Mouse (Mus musculus): ENCODE measurements around the gene Agpat1. TPM values are rescaled to one million over a fixed set of nuclear protein-coding genes. Genes with fewer than 3 reads are reported as not detected.
A peak's percentile ranks its signal among the peaks of the same experiment; 100 is the strongest.

Gene Agpat1
- polyA plus RNA-seq, 2 experiments: 53.3 to 150 TPM

DNA sequence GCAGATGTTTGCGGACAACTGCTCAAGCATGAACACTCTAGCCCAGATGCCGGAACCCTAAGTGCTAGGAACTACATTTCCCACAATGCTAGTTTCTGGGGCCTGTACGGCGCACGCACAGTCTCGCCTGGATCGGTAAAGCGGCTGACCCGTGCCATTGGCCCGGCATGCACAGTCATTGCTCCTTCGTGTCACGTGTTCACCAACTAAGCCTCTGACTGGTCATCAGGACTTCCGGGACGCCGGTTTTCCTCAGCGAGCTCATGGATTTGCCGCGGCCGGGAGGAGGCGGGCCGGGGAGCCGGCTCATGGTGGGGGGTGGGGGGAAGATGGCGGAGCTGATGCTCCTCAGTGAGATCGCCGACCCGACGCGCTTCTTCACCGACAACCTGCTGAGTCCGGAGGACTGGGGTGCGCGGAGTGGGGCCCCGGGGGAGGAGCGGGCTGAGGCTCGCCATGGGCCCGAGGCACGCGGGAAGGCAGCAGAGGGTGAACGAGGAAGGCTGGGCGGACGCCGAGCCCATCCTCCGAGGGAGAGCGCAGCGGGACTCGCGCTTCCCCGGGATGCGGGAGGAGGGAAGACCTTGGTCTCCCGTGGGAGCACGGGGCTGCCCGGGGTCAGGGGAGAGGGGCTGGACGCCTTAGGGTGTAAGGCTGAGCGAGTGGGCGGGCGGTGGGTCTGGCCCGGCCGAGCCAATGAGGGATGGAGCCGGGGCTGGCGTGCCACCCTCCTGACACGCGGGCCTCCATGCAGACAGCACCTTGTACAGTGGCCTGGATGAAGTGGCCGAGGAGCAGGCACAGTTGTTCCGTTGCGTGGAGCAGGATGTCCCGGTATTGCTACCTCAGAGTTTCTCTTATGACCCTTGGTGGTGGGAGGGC, 43.1 kb downstream of the Agpat1 start, which contains the start of gene Atf6b:
TSS of gene Atf6b (plus strand) at position 241 of the 882 bp plus-strand sequence.
- no peaks in the 10 kb centered on the region for H3K27me3 ChIP-seq (ENCODE audit: control insufficient read depth, insufficient read depth, low read length)
- WGBS: under 1% methylated on average over 65 of the region's 66 CpGs
- H3K4me3 ChIP-seq (replicated peaks; ENCODE audit: low read length): peak within 1 kb of the TSS; percentile 97
- H3K27ac ChIP-seq (replicated peaks; ENCODE audit: low read depth, low read length): no peak within 1 kb of the TSS
- no peaks in the 10 kb centered on the region for H3K9me3 ChIP-seq (ENCODE audit: control insufficient read depth, low read length)
- H3K9ac ChIP-seq (ENCODE audit: low read depth, low read length, severe bottlenecking): peak within 1 kb of the TSS; percentile 87
- ATAC-seq (ENCODE audit: low FRiP score, low read depth) (peak; percentile 95), DNase-seq (ENCODE audit: low spot score) (peak; percentile 99)
- H3K4me1 ChIP-seq (ENCODE audit: control insufficient read depth, insufficient read depth, low read length): peaks cover 11% of the 10 kb centered on the region
- H3K4me2 ChIP-seq (replicated peaks; ENCODE audit: low read depth, low read length, severe bottlenecking): peak within 1 kb of the TSS; percentile 86
- H3K36me3 ChIP-seq (ENCODE audit: control insufficient read depth, insufficient read depth, low read length): peaks cover 43% of the 10 kb centered on the region
- TF ChIP-seq POLR2A (IDR thresholded peaks at IDR 0.05; ENCODE audit: borderline replicate concordance, extremely low read depth, insufficient read depth, insufficient read length): peak; percentile 74; the same call in 1 of the 2 replicates

DNA sequence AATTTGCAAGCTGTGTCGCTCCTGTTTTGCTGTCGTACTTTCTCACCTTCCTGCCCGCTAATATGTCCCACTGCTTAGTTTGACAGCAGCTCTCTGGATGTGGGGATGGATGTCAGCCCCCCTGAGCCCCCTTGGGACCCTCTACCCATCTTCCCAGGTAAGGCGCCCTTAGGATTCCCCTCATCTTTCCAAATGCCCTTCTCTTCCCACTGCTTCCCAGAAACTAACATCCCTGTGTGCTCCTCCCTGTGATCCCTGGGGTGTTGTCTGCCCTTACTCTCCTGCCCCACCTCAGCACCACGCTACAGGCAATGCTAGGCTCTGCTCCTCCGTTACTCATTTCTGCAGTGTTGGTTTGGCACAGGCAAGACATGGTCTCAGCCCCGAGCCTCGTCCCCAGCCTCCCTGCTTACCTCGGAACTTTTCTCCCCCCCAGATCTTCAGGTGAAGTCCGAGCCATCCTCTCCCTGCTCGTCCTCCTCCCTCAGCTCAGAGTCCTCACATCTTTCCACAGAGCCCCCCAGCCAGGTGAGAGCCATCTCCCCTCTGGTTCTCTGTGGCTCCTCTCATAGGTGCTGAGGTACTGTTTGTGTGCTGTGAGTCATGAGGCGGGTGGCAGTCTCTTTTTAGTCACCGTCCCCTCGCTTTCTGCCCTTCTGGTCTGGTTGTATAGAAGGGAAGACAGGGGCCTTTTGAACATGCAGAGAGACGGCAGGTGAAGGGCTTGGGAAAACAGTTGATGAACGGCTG, 44.3 kb downstream of the Agpat1 start:
- Histone ChIP-seq H3K9ac (ENCODE audit: low read depth, low read length, severe bottlenecking) (peak overlapping the region; percentile 87; the same call in 1 of the 2 replicates), H3K36me3 (ENCODE audit: control insufficient read depth, insufficient read depth, low read length) (peaks cover 54% of the 10 kb centered on the region), H3K9me3 (ENCODE audit: control insufficient read depth, low read length) (no peaks in the 10 kb centered on the region), H3K27ac (replicated peaks; ENCODE audit: low read depth, low read length) (no peak overlapping the region), H3K4me1 (ENCODE audit: control insufficient read depth, insufficient read depth, low read length) (peaks cover 11% of the 10 kb centered on the region), H3K27me3 (ENCODE audit: control insufficient read depth, insufficient read depth, low read length) (no peaks in the 10 kb centered on the region), H3K4me2 (replicated peaks; ENCODE audit: low read depth, low read length, severe bottlenecking) (peak overlapping the region; percentile 86), H3K4me3 (replicated peaks; ENCODE audit: low read length) (peak overlapping the region; percentile 97)
- WGBS: 82% methylated on average over 16 of the region's 16 CpGs
- ATAC-seq (ENCODE audit: low FRiP score, low read depth): no peak
- TF ChIP-seq POLR2A (IDR thresholded peaks at IDR 0.05; ENCODE audit: borderline replicate concordance, extremely low read depth, insufficient read depth, insufficient read length): no peak
- no peak for DNase-seq (ENCODE audit: low spot score)

DNA sequence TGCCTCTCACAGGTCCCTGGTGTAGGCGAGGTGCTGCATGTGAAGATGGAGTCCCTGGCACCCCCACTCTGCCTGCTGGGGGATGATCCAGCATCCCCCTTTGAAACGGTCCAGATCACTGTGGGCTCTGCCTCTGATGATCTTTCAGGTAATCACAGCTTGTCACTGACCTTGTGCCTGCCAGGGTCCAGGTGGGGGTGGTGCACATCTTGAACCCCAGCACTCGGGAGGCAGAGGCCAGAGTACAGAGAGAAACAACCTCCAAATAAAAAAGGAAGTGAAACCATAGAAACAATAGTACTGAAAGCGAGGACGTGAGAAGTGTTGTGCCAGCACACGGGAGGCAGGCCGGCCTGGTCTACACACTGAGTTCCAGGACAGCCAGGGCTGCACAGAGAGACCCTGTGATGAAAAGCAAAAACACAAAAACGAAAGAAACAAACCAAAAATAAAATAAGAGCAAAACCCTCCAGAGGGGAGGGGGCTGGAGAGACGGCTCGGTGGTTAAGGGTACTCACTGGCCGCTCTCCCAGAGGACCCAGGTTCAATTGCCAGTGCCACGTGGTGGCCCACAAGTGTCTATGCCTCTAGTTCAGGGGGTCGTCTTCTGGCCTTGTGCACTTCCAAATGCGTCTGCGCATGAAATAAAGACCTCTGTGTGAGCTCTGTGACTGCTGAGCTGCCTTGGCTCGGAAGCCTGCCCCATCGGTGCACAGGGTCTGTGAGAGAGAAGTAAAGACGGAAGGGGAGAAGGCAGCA, 45.2 kb downstream of the Agpat1 start:
- Histone ChIP-seq H3K9me3 (ENCODE audit: control insufficient read depth, low read length) (no peaks in the 10 kb centered on the region), H3K27me3 (ENCODE audit: control insufficient read depth, insufficient read depth, low read length) (no peaks in the 10 kb centered on the region), H3K4me3 (replicated peaks; ENCODE audit: low read length) (no peak overlapping the region), H3K4me2 (replicated peaks; ENCODE audit: low read depth, low read length, severe bottlenecking) (no peak overlapping the region), H3K36me3 (ENCODE audit: control insufficient read depth, insufficient read depth, low read length) (peaks cover 58% of the 10 kb centered on the region), H3K9ac (ENCODE audit: low read depth, low read length, severe bottlenecking) (no peak overlapping the region), H3K27ac (replicated peaks; ENCODE audit: low read depth, low read length) (no peak overlapping the region), H3K4me1 (ENCODE audit: control insufficient read depth, insufficient read depth, low read length) (peaks cover 11% of the 10 kb centered on the region)
- TF ChIP-seq POLR2A (IDR thresholded peaks at IDR 0.05; ENCODE audit: borderline replicate concordance, extremely low read depth, insufficient read depth, insufficient read length): no peak
- WGBS: 91% methylated on average over 18 of the region's 18 CpGs
- ATAC-seq (ENCODE audit: low FRiP score, low read depth) (no peak), DNase-seq (ENCODE audit: low spot score) (no peak)

DNA sequence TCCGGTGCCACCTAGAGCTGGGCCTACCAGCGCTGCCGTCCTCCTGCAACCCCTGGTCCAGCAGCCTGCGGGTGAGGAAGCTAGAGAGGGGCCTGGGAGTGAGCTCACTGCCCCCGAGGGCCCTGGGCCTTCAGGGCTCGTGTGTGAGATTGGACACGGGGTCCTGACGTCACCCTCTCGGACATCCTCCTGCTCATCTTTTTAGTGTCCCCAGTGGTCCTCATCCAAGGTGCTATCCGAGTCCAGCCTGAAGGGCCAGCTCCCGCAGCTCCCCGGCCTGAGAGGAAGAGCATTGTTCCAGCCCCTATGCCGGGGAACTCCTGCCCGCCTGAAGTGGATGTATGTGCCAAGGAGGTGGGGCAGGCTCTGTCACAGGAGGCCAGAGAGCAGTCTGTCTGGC, 46.7 kb downstream of the Agpat1 start:
- 95% methylated on average over 14 of the region's 14 CpGs for WGBS
- Histone ChIP-seq H3K9me3 (ENCODE audit: control insufficient read depth, low read length) (no peaks in the 10 kb centered on the region), H3K9ac (ENCODE audit: low read depth, low read length, severe bottlenecking) (no peak overlapping the region), H3K27me3 (ENCODE audit: control insufficient read depth, insufficient read depth, low read length) (no peaks in the 10 kb centered on the region), H3K36me3 (ENCODE audit: control insufficient read depth, insufficient read depth, low read length) (peaks cover 55% of the 10 kb centered on the region), H3K4me1 (ENCODE audit: control insufficient read depth, insufficient read depth, low read length) (peaks cover 6% of the 10 kb centered on the region), H3K4me2 (replicated peaks; ENCODE audit: low read depth, low read length, severe bottlenecking) (no peak overlapping the region), H3K27ac (replicated peaks; ENCODE audit: low read depth, low read length) (no peak overlapping the region), H3K4me3 (replicated peaks; ENCODE audit: low read length) (no peak overlapping the region)
- ATAC-seq (ENCODE audit: low FRiP score, low read depth) (no peak), DNase-seq (ENCODE audit: low spot score) (no peak)
- no peak for TF ChIP-seq POLR2A (IDR thresholded peaks at IDR 0.05; ENCODE audit: borderline replicate concordance, extremely low read depth, insufficient read depth, insufficient read length)

All from limb, embryonic 14.5 days (tissue).